Mouse (Mus musculus) kidney, postnatal 0 days (tissue): ENCODE results near the gene Dcaf17. TPM values are rescaled to one million over a fixed set of nuclear protein-coding genes. Genes with fewer than 3 reads are reported as not detected.

Experiments used
- ATAC-seq: fragments of 200-750 bp; cut with Nextera tagmentation; replicated peaks from 2 replicates; pipeline ENCODE4 v1.8.0; 2017; ENCODE audit warnings: low read depth, moderate number of reproducible peaks, moderate TSS enrichment, moderate library complexity; ENCODE audit not compliant: low FRiP score
- DNase-seq: peaks from one replicate; pipeline ENCODE4 v3.0.0-alpha.2; 2016; ENCODE audit warnings: low spot score
- H3K27ac ChIP-seq: fragments of 300-500 bp; sonication (generic); 2 replicates; pipeline ENCODE4 v1.5.1; 2014; ENCODE audit warnings: mild to moderate bottlenecking
- H3K27me3 ChIP-seq: fragments of 300-500 bp; sonication (generic); 2 replicates; pipeline ENCODE4 v1.6.1; 2014; ENCODE audit warnings: low read length, mixed read lengths; ENCODE audit not compliant: insufficient read depth
- H3K36me3 ChIP-seq: fragments of 300-500 bp; sonication (generic); 2 replicates; pipeline ENCODE4 v1.6.1; 2014; ENCODE audit warnings: low read length, mixed read lengths; ENCODE audit not compliant: insufficient read depth
- H3K4me1 ChIP-seq: fragments of 300-500 bp; sonication (generic); replicated peaks from 2 replicates; pipeline ENCODE4 v1.6.1; 2014; ENCODE audit warnings: antibody characterized with exemption, low read length, mixed read lengths; ENCODE audit not compliant: insufficient read depth
- H3K4me2 ChIP-seq: fragments of 300-500 bp; sonication (generic); 2 replicates; pipeline ENCODE4 v1.6.1; 2014; ENCODE audit warnings: mild to moderate bottlenecking, low read length, moderate library complexity, mixed read lengths
- H3K4me3 ChIP-seq: fragments of 300-500 bp; sonication (generic); replicated peaks from 2 replicates; pipeline ENCODE4 v1.5.1; 2014; ENCODE audit warnings: low read depth, low read length
- H3K9ac ChIP-seq: fragments of 300-500 bp; sonication (generic); 2 replicates; pipeline ENCODE4 v1.6.1; 2014; ENCODE audit warnings: low read depth, low read length
- H3K9me3 ChIP-seq: fragments of 300-500 bp; sonication (generic); replicated peaks from 2 replicates; pipeline ENCODE4 v1.6.1; 2016; ENCODE audit warnings: low read length, inconsistent platforms, mixed read lengths
- CTCF ChIP-seq: IDR thresholded peaks from 2 replicates; pipeline ENCODE4 v1.5.1; 2016; ENCODE audit warnings: antibody characterized with exemption, low read depth, mild to moderate bottlenecking, moderate library complexity
- WGBS: fragments of 180-500 bp; shearing (Covaris S2); extraction: QIAGEN DNeasy Blood & Tissue Kit; methylation state at CpG from one replicate; pipeline ENCODE4 v1.1.7; 2014; 5-methylcytosine and 5-hydroxymethylcytosine counted together
- polyA plus RNA-seq: library from polyadenylated mRNA; unstranded; fragments of >200 nt; fragmentation: Nextera tagmentation; extraction: Ambion mirVana; gene quantifications from 2 replicates; pipeline ENCODE4 v1.2.1, GENCODE M21; 2015

Gene Dcaf17
- polyA plus RNA-seq, 1 experiment from 2014 or later = 27.3 TPM

DNA sequence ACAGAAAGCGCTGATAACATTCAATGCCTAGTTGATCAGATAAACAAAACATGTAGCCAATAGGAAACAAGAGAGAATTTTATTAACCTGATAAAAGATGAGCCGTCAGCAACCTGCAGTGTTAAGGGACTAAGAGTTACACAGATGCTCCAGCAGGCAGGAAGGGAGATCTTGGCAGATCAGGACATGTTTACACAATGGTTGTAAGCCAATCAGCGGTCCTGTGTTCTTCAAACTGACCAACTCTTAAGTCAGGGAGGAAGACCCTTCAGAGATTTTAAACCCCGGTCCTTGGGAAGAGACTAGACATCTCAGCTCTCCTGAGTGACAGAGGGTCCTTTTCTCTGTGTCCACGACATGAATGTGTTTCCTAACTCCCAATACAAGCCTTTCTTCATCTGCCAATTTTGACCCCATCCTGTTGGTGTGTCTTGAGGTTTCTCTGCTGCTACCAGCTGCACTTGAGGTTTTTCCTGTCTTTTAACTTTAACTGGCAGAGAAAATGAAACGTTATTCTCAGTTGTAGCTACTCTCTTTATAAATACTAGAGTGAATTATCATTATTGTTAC lies 8.3 kb upstream of the Dcaf17 start:
- no peak overlapping the region for H3K9ac ChIP-seq
- H3K4me3 ChIP-seq = no peak overlapping the region
- DNase-seq (no peak), ATAC-seq (no peak)
- WGBS = 66% methylated on average over 6 of the region's 6 CpGs
- no peak overlapping the region for H3K27ac ChIP-seq
- no peaks in the 10 kb centered on the region for H3K4me1 ChIP-seq
- no peaks in the 10 kb centered on the region for H3K9me3 ChIP-seq
- no peak overlapping the region for H3K4me2 ChIP-seq
- no peaks in the 10 kb centered on the region for H3K27me3 ChIP-seq
- no peak for TF ChIP-seq CTCF
- no peaks in the 10 kb centered on the region for H3K36me3 ChIP-seq

DNA sequence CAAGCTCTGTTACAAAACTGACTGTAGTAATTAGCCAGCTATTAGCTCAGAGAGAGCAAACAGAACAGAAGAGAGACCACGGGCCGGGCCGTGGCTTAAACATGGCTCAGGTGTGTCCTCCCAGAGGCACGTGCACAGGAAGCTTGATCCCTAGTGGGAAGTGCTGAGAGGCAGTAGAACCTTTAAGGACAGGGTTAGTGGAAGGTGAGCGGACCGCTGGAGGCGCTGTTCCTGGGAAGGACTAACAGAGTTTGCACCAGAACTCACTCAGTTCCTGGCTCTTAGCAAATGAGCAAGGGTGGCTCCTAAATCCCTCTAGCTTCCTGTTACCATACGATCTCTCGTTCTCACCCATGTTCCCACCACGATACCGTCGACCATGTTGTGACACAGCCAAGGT lies 6.2 kb upstream of the Dcaf17 start:
- TF ChIP-seq CTCF = 0 out of 2 replicates have a peak, but pooled peaks have one; percentile 7
- no peaks in the 10 kb centered on the region for H3K27me3 ChIP-seq
- H3K4me1 ChIP-seq = no peaks in the 10 kb centered on the region
- 75% methylated on average over 12 of the region's 12 CpGs for WGBS
- H3K4me2 ChIP-seq = no peak overlapping the region
- H3K4me3 ChIP-seq = no peak overlapping the region
- H3K9ac ChIP-seq = no peak overlapping the region
- ATAC-seq (no peak), DNase-seq (no peak)
- no peak overlapping the region for H3K27ac ChIP-seq
- no peaks in the 10 kb centered on the region for H3K36me3 ChIP-seq
- H3K9me3 ChIP-seq = no peaks in the 10 kb centered on the region

DNA sequence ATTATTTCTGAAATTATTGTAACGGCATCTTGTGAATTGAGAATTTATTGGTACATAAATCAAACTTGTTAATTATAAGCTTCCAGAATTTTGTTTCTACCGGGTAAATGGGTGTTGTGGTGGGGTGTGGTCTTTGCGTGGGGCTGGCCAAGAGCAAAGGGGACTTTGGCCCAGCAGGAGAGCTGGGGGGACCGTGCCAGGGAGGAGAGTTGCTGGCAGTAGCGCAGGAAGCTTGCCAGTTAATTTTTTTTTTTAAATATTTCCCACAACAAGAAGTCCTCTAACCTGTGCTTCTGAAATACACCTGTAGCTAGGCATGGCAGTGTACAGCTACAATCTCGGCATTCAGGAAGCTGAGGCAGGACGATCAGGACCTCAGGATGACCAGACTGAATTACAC lies 4.6 kb upstream of the Dcaf17 start:
- TF ChIP-seq CTCF = no peak
- ATAC-seq = no peak

DNA sequence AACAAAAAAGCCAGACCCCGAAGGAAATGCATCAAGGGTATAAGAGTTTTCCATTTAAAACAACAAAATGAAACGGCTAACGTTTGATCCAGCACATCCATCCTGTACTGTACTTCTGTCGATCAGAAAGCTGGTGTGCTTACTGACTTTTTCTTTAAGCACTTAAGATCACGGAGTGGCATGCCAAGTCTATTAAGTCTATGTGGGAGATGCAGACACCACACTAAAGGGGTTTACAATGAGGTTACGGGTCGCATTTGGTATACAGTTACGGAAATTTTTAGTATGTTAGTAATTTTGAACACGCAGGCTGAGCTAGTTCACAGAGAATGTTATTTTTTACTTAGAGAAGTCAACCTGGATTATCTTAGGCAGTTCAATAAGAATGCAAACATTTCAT lies 412 bp upstream of the Dcaf17 start:
- no peaks in the 10 kb centered on the region for H3K36me3 ChIP-seq
- H3K9ac ChIP-seq = peak overlapping the region; percentile 82; the same call in 1 of the 2 replicates
- H3K4me3 ChIP-seq = peak overlapping the region; percentile 83
- H3K9me3 ChIP-seq = no peaks in the 10 kb centered on the region
- no peaks in the 10 kb centered on the region for H3K4me1 ChIP-seq
- H3K27me3 ChIP-seq = no peaks in the 10 kb centered on the region
- no peak for TF ChIP-seq CTCF
- 26% methylated on average over 9 of the region's 9 CpGs for WGBS
- no peak for ATAC-seq
- peak overlapping the region; percentile 90 for H3K4me2 ChIP-seq
- no peak for DNase-seq
- H3K27ac ChIP-seq = peak overlapping the region; percentile 82; the same call in 1 of the 2 replicates

More for the DNA sequence above, 4.6 kb upstream of the Dcaf17 start:
- DNase-seq = no peak
- H3K9me3 ChIP-seq = no peaks in the 10 kb centered on the region
- H3K4me3 ChIP-seq = no peak overlapping the region
- no peak overlapping the region for H3K27ac ChIP-seq
- H3K36me3 ChIP-seq = no peaks in the 10 kb centered on the region
- H3K4me1 ChIP-seq = no peaks in the 10 kb centered on the region
- H3K9ac ChIP-seq = no peak overlapping the region
- no peaks in the 10 kb centered on the region for H3K27me3 ChIP-seq
- no peak overlapping the region for H3K4me2 ChIP-seq
- WGBS = 85% methylated on average over 7 of the region's 7 CpGs

DNA sequence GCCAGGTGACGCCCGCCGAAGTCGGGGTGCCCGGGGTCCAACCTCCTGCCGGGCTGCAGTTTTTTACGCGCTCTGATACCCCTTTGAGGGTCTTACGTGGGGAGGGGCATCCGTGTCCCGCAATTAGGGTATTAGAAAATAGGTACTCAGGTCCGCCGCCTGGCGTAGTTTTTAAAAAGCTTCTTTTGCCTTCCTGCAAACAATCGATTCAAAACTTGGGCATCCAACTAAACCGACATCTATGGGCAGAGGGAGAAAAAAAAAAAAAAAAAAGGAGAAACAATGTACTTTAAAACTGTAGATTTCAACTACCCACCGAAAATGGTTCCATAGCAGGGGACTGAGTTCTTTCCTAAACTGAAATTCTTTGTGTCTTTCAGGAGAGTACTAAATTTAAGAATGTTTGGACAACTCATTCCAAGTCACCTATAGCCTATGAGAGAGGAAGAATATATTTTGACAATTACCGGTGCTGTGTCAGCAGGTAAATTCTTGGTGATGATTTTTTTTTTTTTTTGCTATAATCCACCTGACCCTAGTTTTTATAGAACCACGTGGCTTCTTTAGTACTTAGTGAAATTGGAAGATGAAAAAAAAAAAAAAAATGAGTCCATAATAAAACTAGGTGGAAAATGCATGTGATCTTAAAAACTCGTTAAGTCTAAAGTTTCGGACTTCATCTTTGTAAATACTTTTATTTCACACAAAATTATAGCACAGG lies 1.1 kb downstream of the Dcaf17 start:
- ATAC-seq (no peak), DNase-seq (no peak)
- Histone ChIP-seq H3K9me3 (no peaks in the 10 kb centered on the region), H3K9ac (peak overlapping the region; percentile 82), H3K4me2 (peak overlapping the region; percentile 90), H3K27me3 (no peaks in the 10 kb centered on the region), H3K27ac (peak overlapping the region; percentile 97), H3K4me1 (no peaks in the 10 kb centered on the region), H3K36me3 (0 out of 2 replicates have a peak, but pooled peaks cover 4% of the 10 kb centered on the region), H3K4me3 (peak overlapping the region; percentile 83)
- WGBS = 11% methylated on average over 21 of the region's 21 CpGs
- TF ChIP-seq CTCF = peak; percentile 23; the same call in 1 of the 2 replicates

DNA sequence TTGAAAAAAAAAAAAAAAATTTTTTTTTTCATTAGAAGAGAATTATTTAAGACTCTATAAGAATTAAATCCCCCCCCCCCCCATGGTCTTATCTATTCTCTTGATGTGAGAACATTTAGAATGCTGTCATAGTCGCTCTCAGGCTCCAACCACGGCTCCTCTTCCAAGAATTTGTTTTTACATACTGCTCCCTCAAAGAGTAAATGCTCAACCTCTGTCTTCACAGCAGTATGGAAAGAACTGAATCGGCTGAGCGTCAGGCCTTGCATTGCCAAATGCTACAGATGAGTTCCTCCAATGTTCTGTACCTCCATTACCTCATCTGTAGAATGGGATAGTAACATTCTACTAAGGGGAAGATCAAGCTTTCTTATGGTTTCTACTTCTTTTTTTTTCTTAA lies 16.5 kb downstream of the Dcaf17 start:
- H3K27me3 ChIP-seq = no peaks in the 10 kb centered on the region
- ATAC-seq = no peak

More for the DNA sequence above, 16.5 kb downstream of the Dcaf17 start:
- 95% methylated on average over 4 of the region's 4 CpGs for WGBS
- TF ChIP-seq CTCF = no peak
- H3K4me3 ChIP-seq = no peak overlapping the region
- no peak overlapping the region for H3K9ac ChIP-seq
- no peak overlapping the region for H3K4me2 ChIP-seq
- H3K27ac ChIP-seq = no peak overlapping the region
- no peak for DNase-seq
- no peaks in the 10 kb centered on the region for H3K4me1 ChIP-seq
- H3K9me3 ChIP-seq = no peaks in the 10 kb centered on the region
- H3K36me3 ChIP-seq = peaks cover 5% of the 10 kb centered on the region
